Mouse (Mus musculus) heart, postnatal 4 days (tissue): Measurements from ENCODE around the gene Otos. TPM values are rescaled to one million over a fixed set of nuclear protein-coding genes. Genes with fewer than 3 reads are reported as not detected.
A peak's percentile ranks its signal among the peaks of the same experiment; 100 is the strongest.

Experiments
- DNase-seq: peaks from one replicate; pipeline ENCODE4 v3.0.0; 2021
- total RNA-seq, 2 experiments: library from RNA; stranded (reverse); gene quantifications; 2 replicates each; pipeline ENCODE4 v1.2.3; 2021

Gene Otos
- total RNA-seq: not detected

GRCm38 (mm10) chr1:92648673-92649072 lies at the start of gene Otos:
Gene Otos (minus strand): TSS chr1:92648841.
- peak; percentile 79 for DNase-seq

- peak; percentile 89 for DNase-seq
These were observed 48.2 kb upstream of the Otos start for GRCm38 (mm10) chr1:92696848-92697247.

GRCm38 (mm10) chr1:92695751-92696150 lies 47.1 kb upstream of the Otos start:
- DNase-seq: no peak

- DNase-seq: no peak
These were observed 42.7 kb upstream of the Otos start for GRCm38 (mm10) chr1:92691166-92691844.

- DNase-seq: no peak
These were observed 38.4 kb upstream of the Otos start for GRCm38 (mm10) chr1:92686994-92687393.

- DNase-seq: no peak
These were observed 34.5 kb upstream of the Otos start for GRCm38 (mm10) chr1:92683151-92683550.

GRCm38 (mm10) chr1:92680668-92681603 lies 32.3 kb upstream of the Otos start:
- no peak for DNase-seq

- DNase-seq: no peak
These were observed 30.1 kb upstream of the Otos start for GRCm38 (mm10) chr1:92678757-92679156.

GRCm38 (mm10) chr1:92676676-92676975 lies 28.0 kb upstream of the Otos start:
- DNase-seq: no peak

GRCm38 (mm10) chr1:92675932-92676675 lies 27.5 kb upstream of the Otos start:
- DNase-seq: no peak

GRCm38 (mm10) chr1:92673258-92673782 lies 24.7 kb upstream of the Otos start:
- DNase-seq: no peak

- DNase-seq: no peak
These were observed 22.7 kb upstream of the Otos start for GRCm38 (mm10) chr1:92671326-92671725.

GRCm38 (mm10) chr1:92669430-92669829 lies 20.8 kb upstream of the Otos start:
- DNase-seq: no peak

GRCm38 (mm10) chr1:92667106-92667505 lies 18.5 kb upstream of the Otos start:
- no peak for DNase-seq

- no peak for DNase-seq
These were observed 10.8 kb upstream of the Otos start for GRCm38 (mm10) chr1:92659392-92659791.

GRCm38 (mm10) chr1:92657025-92657820 lies 8.6 kb upstream of the Otos start:
- DNase-seq: no peak

- DNase-seq: no peak
These were observed 6.0 kb upstream of the Otos start for GRCm38 (mm10) chr1:92654676-92655075.

GRCm38 (mm10) chr1:92653179-92653578 lies 4.5 kb upstream of the Otos start:
- no peak for DNase-seq

- DNase-seq: no peak
These were observed 2.8 kb upstream of the Otos start for GRCm38 (mm10) chr1:92651467-92651866.

GRCm38 (mm10) chr1:92648197-92648596 lies 444 bp downstream of the Otos start:
- DNase-seq: no peak

GRCm38 (mm10) chr1:92647752-92648151 lies 889 bp downstream of the Otos start:
- peak; percentile 82 for DNase-seq

- DNase-seq: no peak
These were observed 1.6 kb downstream of the Otos start for GRCm38 (mm10) chr1:92647026-92647425.
